Mouse (Mus musculus): ENCODE measurements around the gene Epm2a. TPM values are rescaled to one million over a fixed set of nuclear protein-coding genes. Genes with fewer than 3 reads are reported as not detected.
"Not testable (repeated sequence)": the region's sequence is repeated elsewhere in the genome, so short reads cannot be mapped to it uniquely, and the experiment has no call there.

Epm2a gene
- 1.0 and 2.3 TPM in 2 replicates for polyA plus RNA-seq (2015; fragmentation: Nextera tagmentation; extraction: Ambion mirVana)

- H3K4me3 ChIP-seq (ENCODE audit: low read depth, low read length), result peak within 1 kb of the TSS; percentile 75
- under 1% methylated on average over 94 of the region's 106 CpGs for WGBS
- peak; percentile 96 for ATAC-seq
- peaks cover 8% of the 10 kb centered on the region for H3K4me1 ChIP-seq (ENCODE audit: control insufficient read depth, insufficient read depth, low read length)
- no peaks in the 10 kb centered on the region for H3K36me3 ChIP-seq (ENCODE audit: control insufficient read depth, insufficient read depth, low read length)
- H3K4me2 ChIP-seq (ENCODE audit: low read length), result peak within 1 kb of the TSS; percentile 74
- peak within 1 kb of the TSS; percentile 99 for H3K9ac ChIP-seq (ENCODE audit: low read depth, low read length)
- no peaks in the 10 kb centered on the region for H3K27me3 ChIP-seq (ENCODE audit: control insufficient read depth, insufficient read depth, low read depth, low read length)
- H3K27ac ChIP-seq (ENCODE audit: low read length), result peak within 1 kb of the TSS; percentile 98
- H3K9me3 ChIP-seq (replicated peaks; ENCODE audit: control insufficient read depth, low read length, poor library complexity, severe bottlenecking), result no peaks in the 10 kb centered on the region
Observed at GRCm38 (mm10) chr10:11343205-11344141, at the start of gene Epm2a. Epm2a (plus strand) TSS chr10:11343404.

- H3K27ac ChIP-seq (ENCODE audit: low read length), result no peak overlapping the region
- 97% methylated on average over 6 of the region's 6 CpGs for WGBS
Observed at GRCm38 (mm10) chr10:11298418-11298817, 44.8 kb upstream of the Epm2a start.

GRCm38 (mm10) chr10:11305365-11306053 is 37.7 kb upstream of the Epm2a start:
- Histone ChIP-seq H3K9me3 (replicated peaks; ENCODE audit: control insufficient read depth, low read length, poor library complexity, severe bottlenecking) (no peaks in the 10 kb centered on the region), H3K4me1 (ENCODE audit: control insufficient read depth, insufficient read depth, low read length) (no peaks in the 10 kb centered on the region), H3K27ac (ENCODE audit: low read length) (no peak overlapping the region), H3K4me2 (ENCODE audit: low read length) (no peak overlapping the region), H3K4me3 (ENCODE audit: low read depth, low read length) (no peak overlapping the region), H3K9ac (ENCODE audit: low read depth, low read length) (no peak overlapping the region), H3K27me3 (ENCODE audit: control insufficient read depth, insufficient read depth, low read depth, low read length) (no peaks in the 10 kb centered on the region), H3K36me3 (ENCODE audit: control insufficient read depth, insufficient read depth, low read length) (no peaks in the 10 kb centered on the region)
- 83% methylated on average over 9 of the region's 9 CpGs for WGBS
- no peak for ATAC-seq

More at GRCm38 (mm10) chr10:11298418-11298817, 44.8 kb upstream of the Epm2a start:
- H3K27me3 ChIP-seq (ENCODE audit: control insufficient read depth, insufficient read depth, low read depth, low read length), result no peaks in the 10 kb centered on the region
- no peaks in the 10 kb centered on the region for H3K9me3 ChIP-seq (replicated peaks; ENCODE audit: control insufficient read depth, low read length, poor library complexity, severe bottlenecking)
- H3K9ac ChIP-seq (ENCODE audit: low read depth, low read length), result no peak overlapping the region
- no peaks in the 10 kb centered on the region for H3K36me3 ChIP-seq (ENCODE audit: control insufficient read depth, insufficient read depth, low read length)
- no peak overlapping the region for H3K4me3 ChIP-seq (ENCODE audit: low read depth, low read length)
- no peaks in the 10 kb centered on the region for H3K4me1 ChIP-seq (ENCODE audit: control insufficient read depth, insufficient read depth, low read length)
- H3K4me2 ChIP-seq (ENCODE audit: low read length), result no peak overlapping the region
- no peak for ATAC-seq

- H3K4me3 ChIP-seq (ENCODE audit: low read depth, low read length), result no peak overlapping the region
- no peak for ATAC-seq
- H3K4me1 ChIP-seq (ENCODE audit: control insufficient read depth, insufficient read depth, low read length), result no peaks in the 10 kb centered on the region
- H3K27ac ChIP-seq (ENCODE audit: low read length), result no peak overlapping the region
- no peaks in the 10 kb centered on the region for H3K9me3 ChIP-seq (replicated peaks; ENCODE audit: control insufficient read depth, low read length, poor library complexity, severe bottlenecking)
- no peaks in the 10 kb centered on the region for H3K36me3 ChIP-seq (ENCODE audit: control insufficient read depth, insufficient read depth, low read length)
- H3K27me3 ChIP-seq (ENCODE audit: control insufficient read depth, insufficient read depth, low read depth, low read length), result no peaks in the 10 kb centered on the region
- H3K9ac ChIP-seq (ENCODE audit: low read depth, low read length), result no peak overlapping the region
- 67% methylated on average over 2 of the region's 2 CpGs for WGBS
- H3K4me2 ChIP-seq (ENCODE audit: low read length), result no peak overlapping the region
Observed at GRCm38 (mm10) chr10:11306054-11306367, 37.2 kb upstream of the Epm2a start.

- H3K27me3 ChIP-seq (ENCODE audit: control insufficient read depth, insufficient read depth, low read depth, low read length), result no peaks in the 10 kb centered on the region
- ATAC-seq, result no peak
- no peak overlapping the region for H3K9ac ChIP-seq (ENCODE audit: low read depth, low read length)
- no peak overlapping the region for H3K27ac ChIP-seq (ENCODE audit: low read length)
- H3K4me2 ChIP-seq (ENCODE audit: low read length), result no peak overlapping the region
- H3K9me3 ChIP-seq (replicated peaks; ENCODE audit: control insufficient read depth, low read length, poor library complexity, severe bottlenecking), result no peaks in the 10 kb centered on the region
- no peaks in the 10 kb centered on the region for H3K4me1 ChIP-seq (ENCODE audit: control insufficient read depth, insufficient read depth, low read length)
- 95% methylated on average over 1 of the region's 1 CpGs for WGBS
- no peaks in the 10 kb centered on the region for H3K36me3 ChIP-seq (ENCODE audit: control insufficient read depth, insufficient read depth, low read length)
- H3K4me3 ChIP-seq (ENCODE audit: low read depth, low read length), result no peak overlapping the region
Observed at GRCm38 (mm10) chr10:11309866-11310265, 33.3 kb upstream of the Epm2a start.

GRCm38 (mm10) chr10:11310481-11310880 is 32.7 kb upstream of the Epm2a start:
- no peak overlapping the region for H3K4me3 ChIP-seq (ENCODE audit: low read depth, low read length)
- no peak overlapping the region for H3K27ac ChIP-seq (ENCODE audit: low read length)
- H3K9me3 ChIP-seq (replicated peaks; ENCODE audit: control insufficient read depth, low read length, poor library complexity, severe bottlenecking), result no peaks in the 10 kb centered on the region
- no peak overlapping the region for H3K9ac ChIP-seq (ENCODE audit: low read depth, low read length)
- no peaks in the 10 kb centered on the region for H3K4me1 ChIP-seq (ENCODE audit: control insufficient read depth, insufficient read depth, low read length)
- no peak overlapping the region for H3K4me2 ChIP-seq (ENCODE audit: low read length)
- H3K27me3 ChIP-seq (ENCODE audit: control insufficient read depth, insufficient read depth, low read depth, low read length), result no peaks in the 10 kb centered on the region
- H3K36me3 ChIP-seq (ENCODE audit: control insufficient read depth, insufficient read depth, low read length), result no peaks in the 10 kb centered on the region
- no peak for ATAC-seq

- H3K9ac ChIP-seq (ENCODE audit: low read depth, low read length); H3K4me1 ChIP-seq (ENCODE audit: control insufficient read depth, insufficient read depth, low read length); H3K27me3 ChIP-seq (ENCODE audit: control insufficient read depth, insufficient read depth, low read depth, low read length); H3K9me3 ChIP-seq (replicated peaks; ENCODE audit: control insufficient read depth, low read length, poor library complexity, severe bottlenecking); H3K27ac ChIP-seq (ENCODE audit: low read length); ATAC-seq; H3K36me3 ChIP-seq (ENCODE audit: control insufficient read depth, insufficient read depth, low read length); H3K4me3 ChIP-seq (ENCODE audit: low read depth, low read length); H3K4me2 ChIP-seq (ENCODE audit: low read length): not testable (repeated sequence)
Observed at GRCm38 (mm10) chr10:11317856-11318454, 25.2 kb upstream of the Epm2a start.

- Histone ChIP-seq H3K9me3 (replicated peaks; ENCODE audit: control insufficient read depth, low read length, poor library complexity, severe bottlenecking) (no peaks in the 10 kb centered on the region), H3K27me3 (ENCODE audit: control insufficient read depth, insufficient read depth, low read depth, low read length) (no peaks in the 10 kb centered on the region), H3K36me3 (ENCODE audit: control insufficient read depth, insufficient read depth, low read length) (no peaks in the 10 kb centered on the region), H3K9ac (ENCODE audit: low read depth, low read length) (no peak overlapping the region), H3K4me2 (ENCODE audit: low read length) (no peak overlapping the region), H3K27ac (ENCODE audit: low read length) (no peak overlapping the region), H3K4me3 (ENCODE audit: low read depth, low read length) (no peak overlapping the region), H3K4me1 (ENCODE audit: control insufficient read depth, insufficient read depth, low read length) (no peaks in the 10 kb centered on the region)
- no peak for ATAC-seq
- 79% methylated on average over 1 of the region's 1 CpGs for WGBS
Observed at GRCm38 (mm10) chr10:11319446-11319970, 23.7 kb upstream of the Epm2a start.
